Mouse (Mus musculus): ENCODE measurements around the gene Pet2. TPM values are rescaled to one million over a fixed set of nuclear protein-coding genes. Genes with fewer than 3 reads are reported as not detected.

Gene Pet2
- polyA plus RNA-seq (2015; fragmentation: Nextera tagmentation; extraction: Ambion mirVana) = not detected in 2 replicates

DNA sequence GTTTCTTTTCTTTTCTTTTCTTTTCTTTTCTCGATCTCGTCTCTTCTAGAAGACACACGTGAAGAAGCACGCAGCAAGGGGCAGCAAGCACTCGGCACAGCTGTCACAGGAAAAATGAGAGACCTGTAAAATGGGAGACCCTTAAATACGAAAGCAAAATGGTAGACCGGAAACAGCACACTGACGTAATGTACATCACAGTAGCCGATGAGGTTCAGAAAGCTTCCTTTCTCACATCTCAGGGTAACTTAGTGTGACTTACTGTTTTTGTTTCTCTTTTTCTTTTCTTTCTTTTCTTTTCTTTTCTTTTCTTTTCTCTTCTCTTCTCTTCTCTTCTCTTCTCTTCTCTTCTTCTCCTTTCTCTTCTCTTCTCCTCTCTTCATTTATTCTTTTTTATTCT is at the start of gene Pet2:
Gene Pet2 (minus strand): TSS at position 101 of the 400 bp plus-strand sequence.
- Histone ChIP-seq H3K27me3 (no peaks in the 10 kb centered on the region), H3K4me1 (no peaks in the 10 kb centered on the region), H3K4me3 (no peak within 1 kb of the TSS), H3K9ac (no peak within 1 kb of the TSS), H3K9me3 (replicated peaks) (no peaks in the 10 kb centered on the region), H3K4me2 (no peak within 1 kb of the TSS), H3K36me3 (ENCODE audit: poor library complexity, severe bottlenecking) (no peaks in the 10 kb centered on the region), H3K27ac (no peak within 1 kb of the TSS)
- WGBS = 93% methylated on average over 9 of the region's 9 CpGs
- ATAC-seq = no peak

Measured in forebrain, embryonic 13.5 days (tissue).